8 mouse cellular contexts compared by ENCODE assay signal in the genomic region with DNA sequence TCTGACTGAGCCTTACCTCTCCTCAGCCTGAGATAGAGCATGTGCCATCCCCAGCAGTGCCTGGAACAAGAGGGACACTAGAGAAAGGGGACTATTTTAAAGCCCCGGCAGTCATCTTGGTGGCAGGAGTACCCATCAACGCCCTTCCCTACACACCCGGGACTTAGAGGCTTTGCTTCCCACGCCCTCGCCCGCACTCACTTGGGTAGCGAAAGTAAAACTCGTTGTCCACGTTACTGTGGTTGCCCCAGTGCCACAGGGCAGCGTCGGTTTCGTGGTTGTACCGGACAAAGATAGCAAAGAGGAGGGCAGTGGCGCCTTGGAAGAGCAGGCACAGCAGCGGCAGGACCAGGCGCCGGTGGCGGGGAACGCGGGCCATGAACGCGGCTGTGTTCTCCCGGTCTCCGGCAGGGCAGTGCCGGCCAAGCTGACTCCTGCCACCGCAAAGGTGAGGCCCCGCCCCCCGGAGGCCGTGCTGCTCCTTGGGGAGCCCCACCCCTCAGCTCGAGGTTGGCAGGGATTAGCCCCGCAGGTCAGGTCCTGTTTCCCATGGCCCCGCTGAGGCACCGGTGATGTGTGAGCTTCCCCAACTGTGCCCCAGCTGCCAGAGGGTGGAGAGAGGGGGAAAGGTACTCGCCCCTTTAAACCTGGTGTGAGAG. TPM values are rescaled to one million over a fixed set of nuclear protein-coding genes. Genes with fewer than 3 reads are reported as not detected.
DNase-seq lines count a peak whose midpoint lies in the region; ATAC-seq lines count a peak whose summit lies in the region.

A gene (minus strand): TSS at position 442 of the 659 bp plus-strand sequence.

- WGBS in forebrain, embryonic 10.5 days, result 2% methylated on average over 34 of the region's 34 CpGs
- WGBS in intestine, embryonic 16.5 days, result 2% methylated on average over 34 of the region's 34 CpGs
- WGBS in liver, embryonic 16.5 days (ENCODE audit: insufficient replicate concordance), result 3% methylated on average over 34 of the region's 34 CpGs
- 4% methylated on average over 34 of the region's 34 CpGs for WGBS in neural tube, embryonic 14.5 days

- peak within 1 kb of the TSS; percentile 54 for H3K4me3 ChIP-seq in forebrain, embryonic 10.5 days
- peak within 1 kb of the TSS; percentile 50 for H3K4me3 ChIP-seq in intestine, embryonic 16.5 days (ENCODE audit: low read length)
- H3K4me3 ChIP-seq in liver, embryonic 16.5 days (ENCODE audit: low read depth, low read length), result peak within 1 kb of the TSS; percentile 55
- peak within 1 kb of the TSS; percentile 17 for H3K4me3 ChIP-seq in neural tube, embryonic 14.5 days (ENCODE audit: low read depth, low read length)

- H3K4me1 ChIP-seq in forebrain, embryonic 10.5 days, result peaks cover 17% of the 10 kb centered on the region
- H3K4me1 ChIP-seq in intestine, embryonic 16.5 days (ENCODE audit: control insufficient read depth, insufficient read depth, low read length), result peaks cover 17% of the 10 kb centered on the region
- peaks cover 7% of the 10 kb centered on the region; the same call in 1 of the 2 replicates for H3K4me1 ChIP-seq in liver, embryonic 16.5 days (ENCODE audit: control insufficient read depth, low read depth, low read length)
- no peaks in the 10 kb centered on the region for H3K4me1 ChIP-seq in neural tube, embryonic 14.5 days (ENCODE audit: control insufficient read depth, insufficient read depth, low read length)

- no peak for DNase-seq in frontal cortex, adult 2 months (ENCODE audit: extremely low spot score in 1 of 2, low spot score in 1 of 2)
- peak; percentile 80 to 87 for DNase-seq in adrenal gland, postnatal 36 days
- DNase-seq in forebrain, embryonic 10.5 days (ENCODE audit: extremely low spot score, low spot score), result no peak
- DNase-seq in right cerebral cortex, adult 18-20 months, result no peak

- peak within 1 kb of the TSS; percentile 74 for H3K27ac ChIP-seq in forebrain, embryonic 10.5 days
- H3K27ac ChIP-seq in intestine, embryonic 16.5 days (ENCODE audit: low read length), result no peak within 1 kb of the TSS
- H3K27ac ChIP-seq in liver, embryonic 16.5 days (ENCODE audit: low read length), result no peak within 1 kb of the TSS
- no peak within 1 kb of the TSS for H3K27ac ChIP-seq in neural tube, embryonic 14.5 days (ENCODE audit: low read depth, low read length)

- H3K36me3 ChIP-seq in forebrain, embryonic 10.5 days (replicated peaks), result no peaks in the 10 kb centered on the region
- H3K36me3 ChIP-seq in intestine, embryonic 16.5 days (ENCODE audit: control insufficient read depth, insufficient read depth, low read length), result no peaks in the 10 kb centered on the region
- H3K36me3 ChIP-seq in liver, embryonic 16.5 days (ENCODE audit: control insufficient read depth, insufficient read depth), result no peaks in the 10 kb centered on the region
- H3K36me3 ChIP-seq in neural tube, embryonic 14.5 days (ENCODE audit: control insufficient read depth, insufficient read depth, low read length), result no peaks in the 10 kb centered on the region

- no peaks in the 10 kb centered on the region for H3K9me3 ChIP-seq in forebrain, embryonic 10.5 days
- no peaks in the 10 kb centered on the region for H3K9me3 ChIP-seq in intestine, embryonic 16.5 days (ENCODE audit: control insufficient read depth, low read length)
- H3K9me3 ChIP-seq in liver, embryonic 16.5 days (replicated peaks; ENCODE audit: control insufficient read depth, low read length), result no peaks in the 10 kb centered on the region
- H3K9me3 ChIP-seq in neural tube, embryonic 14.5 days (ENCODE audit: control insufficient read depth, low read length), result no peaks in the 10 kb centered on the region

- peak within 1 kb of the TSS; percentile 66 for H3K4me2 ChIP-seq in intestine, embryonic 16.5 days (ENCODE audit: low read depth, low read length)
- H3K4me2 ChIP-seq in liver, embryonic 16.5 days (ENCODE audit: low read depth, low read length), result peak within 1 kb of the TSS; percentile 66
- peak within 1 kb of the TSS; percentile 50 for H3K4me2 ChIP-seq in neural tube, embryonic 14.5 days (ENCODE audit: low read depth, low read length)

- peak; percentile 38; the same call in 1 of the 2 replicates for ATAC-seq in frontal cortex, adult (ENCODE audit: low TSS enrichment)
- ATAC-seq in intestine, embryonic 16.5 days, result peak; percentile 80
- peak; percentile 41; the same call in 1 of the 2 replicates for ATAC-seq in liver, embryonic 16.5 days (ENCODE audit: low read depth)
- no peak for ATAC-seq in neural tube, embryonic 14.5 days (ENCODE audit: low read depth)

- peak within 1 kb of the TSS; percentile 56 for H3K9ac ChIP-seq in intestine, embryonic 16.5 days (ENCODE audit: low read depth, low read length)
- no peak within 1 kb of the TSS for H3K9ac ChIP-seq in liver, embryonic 16.5 days (ENCODE audit: low read depth, low read length)
- H3K9ac ChIP-seq in neural tube, embryonic 14.5 days (replicated peaks; ENCODE audit: low read depth, low read length), result peak within 1 kb of the TSS; percentile 49

- peaks cover 64% of the 10 kb centered on the region for H3K27me3 ChIP-seq in forebrain, embryonic 10.5 days (ENCODE audit: poor library complexity, severe bottlenecking)
- H3K27me3 ChIP-seq in intestine, embryonic 16.5 days (replicated peaks; ENCODE audit: control insufficient read depth, insufficient read depth, low read length), result peaks cover 13% of the 10 kb centered on the region; the same call in 1 of the 2 replicates
- H3K27me3 ChIP-seq in liver, embryonic 16.5 days (ENCODE audit: control insufficient read depth, insufficient read depth, low read depth, low read length), result peaks cover 29% of the 10 kb centered on the region
- no peaks in the 10 kb centered on the region for H3K27me3 ChIP-seq in neural tube, embryonic 14.5 days (ENCODE audit: control insufficient read depth, insufficient read depth, low read length)

RNA-seq across cellular contexts. Expression of the gene that starts here (rescaled TPM):
- polyA plus RNA-seq in frontal cortex, adult 2 months (2012; rRNA removed), result not detected in 2 replicates
- total RNA-seq in adrenal gland, postnatal 36 days (2021), result 1 to 10 TPM; 5.5 to 7.9 TPM
- polyA plus RNA-seq in forebrain, embryonic 10.5 days (2016; fragmentation: Nextera tagmentation; extraction: Ambion mirVana), result 0.37 and 0.38 TPM in 2 replicates
- polyA plus RNA-seq in intestine, embryonic 16.5 days (2015; fragmentation: Nextera tagmentation; extraction: Ambion mirVana), result 0.69 and 1.3 TPM in 2 replicates
- polyA plus RNA-seq in liver, embryonic 16.5 days (2015; fragmentation: Nextera tagmentation; extraction: Ambion mirVana), result 4.8 and 6.3 TPM in 2 replicates
- polyA plus RNA-seq in neural tube, embryonic 14.5 days (2014; fragmentation: Nextera tagmentation; extraction: Ambion mirVana), result 0.51 and 0.85 TPM in 2 replicates

Comparison
In these comparisons a context has a peak if more than half of its experiments do, and no peak if none do; other contexts are left out.
1. DNase-seq: peak in adrenal gland, postnatal 36 days (2 of 2); none in frontal cortex, adult 2 months (0 of 2), forebrain, embryonic 10.5 days (single experiment) and right cerebral cortex, adult 18-20 months (single experiment).
2. Peak in every context shown above with its lines, with median percentiles within 50 percentile points of each other: H3K4me3 ChIP-seq and H3K4me2 ChIP-seq.